Mouse (Mus musculus) induced T-regulatory cell, adult 2 months (primary cell): ENCODE data around the gene 2410004B18Rik.
A peak's percentile ranks its signal among the peaks of the same experiment; 100 is the strongest.

Experiments
- DNase-seq: peaks from one replicate; pipeline ENCODE4 v3.0.0-alpha.2; 2012; ENCODE audit warnings: low read depth

Gene 2410004B18Rik

GRCm38 (mm10) chr3:145929525-145930400 lies 8.1 kb upstream of the 2410004B18Rik start:
- no peak for DNase-seq

GRCm38 (mm10) chr3:145933845-145934244 lies 4.0 kb upstream of the 2410004B18Rik start:
- DNase-seq: peak; percentile 60

GRCm38 (mm10) chr3:145938405-145939349 lies 863 bp downstream of the 2410004B18Rik start:
- peak; percentile 49 for DNase-seq

- no peak for DNase-seq
These were observed 1.6 kb downstream of the 2410004B18Rik start for GRCm38 (mm10) chr3:145939402-145939801.

GRCm38 (mm10) chr3:145939971-145940370 lies 2.2 kb downstream of the 2410004B18Rik start:
- DNase-seq: no peak

GRCm38 (mm10) chr3:145941971-145942370 lies 4.2 kb downstream of the 2410004B18Rik start:
- DNase-seq: peak; percentile 92

GRCm38 (mm10) chr3:145944348-145944747 lies 6.5 kb downstream of the 2410004B18Rik start:
- DNase-seq: no peak

- no peak for DNase-seq
These were observed 8.1 kb downstream of the 2410004B18Rik start for GRCm38 (mm10) chr3:145945904-145946303.

GRCm38 (mm10) chr3:145946654-145947053 lies 8.8 kb downstream of the 2410004B18Rik start:
- DNase-seq: no peak

- DNase-seq: no peak
These were observed 9.9 kb downstream of the 2410004B18Rik start for GRCm38 (mm10) chr3:145947539-145948204.

GRCm38 (mm10) chr3:145950034-145950814 lies 12.4 kb downstream of the 2410004B18Rik start:
- DNase-seq: peak; percentile 74

- DNase-seq: no peak
These were observed 13.0 kb downstream of the 2410004B18Rik start for GRCm38 (mm10) chr3:145950815-145951130.

GRCm38 (mm10) chr3:145951287-145952165 lies 13.7 kb downstream of the 2410004B18Rik start:
- peak; percentile 41 for DNase-seq

GRCm38 (mm10) chr3:145952945-145953344 lies 15.1 kb downstream of the 2410004B18Rik start:
- DNase-seq: no peak

GRCm38 (mm10) chr3:145953411-145953810 lies 15.6 kb downstream of the 2410004B18Rik start:
- DNase-seq: no peak

- no peak for DNase-seq
These were observed 22.0 kb downstream of the 2410004B18Rik start for GRCm38 (mm10) chr3:145959824-145960223.

- DNase-seq: no peak
These were observed 24.6 kb downstream of the 2410004B18Rik start for GRCm38 (mm10) chr3:145962411-145962810.

- no peak for DNase-seq
These were observed 25.5 kb downstream of the 2410004B18Rik start for GRCm38 (mm10) chr3:145963101-145964017.

- DNase-seq: no peak
These were observed 26.2 kb downstream of the 2410004B18Rik start for GRCm38 (mm10) chr3:145964018-145964387.
